Mouse (Mus musculus) ES-E14 (cell line): ENCODE measurements around the gene Tbck.

Experiments
- CHD2 ChIP-seq: IDR thresholded peaks from 2 replicates; pipeline ENCODE4 v1.6.1; 2014; ENCODE audit warnings: mild to moderate bottlenecking, low read depth, low read length, inconsistent platforms
- HCFC1 ChIP-seq: IDR thresholded peaks from 2 replicates; pipeline ENCODE4 v1.6.1; 2012; ENCODE audit warnings: low read length, inconsistent platforms, borderline replicate concordance; ENCODE audit not compliant: insufficient read depth
- MAFK ChIP-seq: IDR thresholded peaks from 2 replicates; pipeline ENCODE4 v1.6.1; 2014; ENCODE audit warnings: mild to moderate bottlenecking, low read depth, low read length, inconsistent platforms; ENCODE audit not compliant: insufficient read depth
- ZC3H11A ChIP-seq: IDR thresholded peaks from 2 replicates; pipeline ENCODE4 v1.6.1; 2012; ENCODE audit warnings: low read depth, mild to moderate bottlenecking, inconsistent platforms, low read length, borderline replicate concordance
- ZNF384 ChIP-seq: IDR thresholded peaks from 2 replicates; pipeline ENCODE4 v1.6.1; 2012; ENCODE audit warnings: low read depth, low read length, inconsistent platforms

DNA sequence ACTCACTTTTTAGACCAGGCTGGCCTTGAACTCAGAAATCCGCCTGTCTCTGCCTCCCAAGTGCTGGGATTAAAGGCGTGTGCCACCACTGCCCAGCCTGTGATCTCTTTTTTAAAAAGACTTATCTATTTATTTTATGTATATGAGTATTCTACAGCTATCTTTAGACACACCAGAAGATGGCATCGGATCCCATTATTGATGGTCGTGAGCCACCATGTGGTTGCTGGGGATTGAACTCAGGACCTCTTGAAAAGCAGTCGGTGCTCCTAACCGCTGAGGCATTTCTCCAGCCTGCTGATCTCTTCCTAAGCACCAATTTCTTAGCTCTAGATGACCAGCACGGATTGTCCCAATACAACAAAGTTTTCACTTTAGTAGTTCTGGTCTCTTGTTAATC, 30.0 kb upstream of the Tbck start:
- TF ChIP-seq ZC3H11A (no peak), ZNF384 (no peak), HCFC1 (no peak), MAFK (no peak), CHD2 (no peak)
